Comparison of ENCODE assay signal across 21 mouse cellular contexts in genomic region chr8:89833715-89834114, GRCm38 (mm10).
A peak's percentile ranks its signal among the peaks of the same experiment; 100 is the strongest.
DNase-seq lines count a peak whose midpoint lies in the region; ATAC-seq and TF ChIP-seq lines count a peak whose summit lies in the region.
"Had no signal": no experiment of that assay in that cellular context is flagged by ENCODE, and none has a peak within 500 bp of the region (broad histone marks: within the 10 kb centered on the region; RNA-seq: fewer than 3 reads in every experiment).

No protein-coding gene starts in this region.

- H3K4me1 ChIP-seq in heart, embryonic 10.5 days: no peaks in the 10 kb centered on the region
- H3K4me1 ChIP-seq in midbrain, embryonic 14.5 days (ENCODE audit: control insufficient read depth, insufficient read depth, low read length): no peaks in the 10 kb centered on the region
- no peaks in the 10 kb centered on the region for H3K4me1 ChIP-seq in midbrain, embryonic 15.5 days
- no peaks in the 10 kb centered on the region for H3K4me1 ChIP-seq in stomach, postnatal 0 days (replicated peaks; ENCODE audit: control insufficient read depth, insufficient read depth)
- H3K4me1 ChIP-seq: forebrain, embryonic 13.5 days; heart, embryonic 13.5 days had no signal

- peak; percentile 66 for TF ChIP-seq CTCF in left cerebral cortex, adult 2 months (IDR thresholded peaks at IDR 0.05)
- peak; percentile 63 for TF ChIP-seq CTCF in stomach, postnatal 0 days (IDR thresholded peaks at IDR 0.05; ENCODE audit: low read depth)

- no peak overlapping the region for H3K27ac ChIP-seq in heart, embryonic 10.5 days
- no peak overlapping the region for H3K27ac ChIP-seq in left cerebral cortex, adult 2 months
- no peak overlapping the region for H3K27ac ChIP-seq in midbrain, embryonic 14.5 days (replicated peaks; ENCODE audit: low read depth, low read length)
- H3K27ac ChIP-seq in midbrain, embryonic 15.5 days: no peak overlapping the region
- no peak overlapping the region for H3K27ac ChIP-seq in stomach, postnatal 0 days (replicated peaks)
- H3K27ac ChIP-seq: forebrain, embryonic 13.5 days; heart, embryonic 13.5 days; macrophage had no signal

- no peak overlapping the region for H3K4me3 ChIP-seq in heart, embryonic 10.5 days
- no peak overlapping the region for H3K4me3 ChIP-seq in left cerebral cortex, adult 2 months
- H3K4me3 ChIP-seq in midbrain, embryonic 14.5 days (replicated peaks; ENCODE audit: low read depth, low read length): no peak overlapping the region
- H3K4me3 ChIP-seq in midbrain, embryonic 15.5 days: no peak overlapping the region
- H3K4me3 ChIP-seq in stomach, postnatal 0 days (ENCODE audit: low read depth, low read length): no peak overlapping the region
- H3K4me3 ChIP-seq: forebrain, embryonic 13.5 days; heart, embryonic 13.5 days; myocyte had no signal

- H3K9ac ChIP-seq in midbrain, embryonic 14.5 days (replicated peaks; ENCODE audit: low read length): no peak overlapping the region
- no peak overlapping the region for H3K9ac ChIP-seq in midbrain, embryonic 15.5 days
- no peak overlapping the region for H3K9ac ChIP-seq in stomach, postnatal 0 days (ENCODE audit: low read length)
- H3K9ac ChIP-seq: forebrain, embryonic 13.5 days; heart, embryonic 13.5 days had no signal

- intact Hi-C loops in left cerebral cortex, adult 2 months (cut with DNase I): no loop called here
- intact Hi-C loops in left cerebral cortex, postnatal 4 days (cut with DNase I): no loop called here

- no peaks in the 10 kb centered on the region for H3K36me3 ChIP-seq in heart, embryonic 10.5 days
- H3K36me3 ChIP-seq in midbrain, embryonic 14.5 days (ENCODE audit: control insufficient read depth, insufficient read depth, low read length): no peaks in the 10 kb centered on the region
- H3K36me3 ChIP-seq in midbrain, embryonic 15.5 days (replicated peaks): no peaks in the 10 kb centered on the region
- no peaks in the 10 kb centered on the region for H3K36me3 ChIP-seq in stomach, postnatal 0 days (ENCODE audit: control insufficient read depth, insufficient read depth, low read length)
- H3K36me3 ChIP-seq: heart, embryonic 13.5 days had no signal

- no peaks in the 10 kb centered on the region for H3K27me3 ChIP-seq in heart, embryonic 10.5 days (ENCODE audit: insufficient read depth, poor library complexity, severe bottlenecking)
- no peaks in the 10 kb centered on the region for H3K27me3 ChIP-seq in midbrain, embryonic 14.5 days (ENCODE audit: control insufficient read depth, insufficient read depth, low read length)
- no peaks in the 10 kb centered on the region for H3K27me3 ChIP-seq in midbrain, embryonic 15.5 days (replicated peaks)
- no peaks in the 10 kb centered on the region for H3K27me3 ChIP-seq in stomach, postnatal 0 days (ENCODE audit: control insufficient read depth, insufficient read depth, low read length)
- H3K27me3 ChIP-seq: forebrain, embryonic 13.5 days; heart, embryonic 13.5 days had no signal

- no peak overlapping the region for H3K4me2 ChIP-seq in midbrain, embryonic 14.5 days (ENCODE audit: low read length)
- no peak overlapping the region for H3K4me2 ChIP-seq in midbrain, embryonic 15.5 days
- no peak overlapping the region for H3K4me2 ChIP-seq in stomach, postnatal 0 days (replicated peaks; ENCODE audit: low read depth)
- H3K4me2 ChIP-seq: forebrain, embryonic 13.5 days; heart, embryonic 13.5 days; midbrain, embryonic 11.5 days had no signal

- H3K9me3 ChIP-seq in heart, embryonic 10.5 days: 0 out of 2 replicates have a peak, but pooled peaks cover 3% of the 10 kb centered on the region
- no peaks in the 10 kb centered on the region for H3K9me3 ChIP-seq in midbrain, embryonic 14.5 days (ENCODE audit: control insufficient read depth, low read length)
- H3K9me3 ChIP-seq in midbrain, embryonic 15.5 days: no peaks in the 10 kb centered on the region
- no peaks in the 10 kb centered on the region for H3K9me3 ChIP-seq in stomach, postnatal 0 days (ENCODE audit: control insufficient read depth, low read length)
- H3K9me3 ChIP-seq: heart, embryonic 13.5 days had no signal

- no peak for TF ChIP-seq EP300 in stomach, postnatal 0 days (optimal IDR thresholded peaks at IDR 0.05)

- no peak for ATAC-seq in midbrain, embryonic 14.5 days (ENCODE audit: low FRiP score, low TSS enrichment)
- no peak for ATAC-seq in midbrain, embryonic 15.5 days (replicated peaks)
- no peak for ATAC-seq in stomach, postnatal 0 days (ENCODE audit: low FRiP score, low TSS enrichment)
- ATAC-seq: forebrain, embryonic 13.5 days; hindbrain, embryonic 16.5 days had no signal

- peak; percentile 9 for DNase-seq in heart, adult 11 months
- no peak for DNase-seq in heart, embryonic 10.5 days (ENCODE audit: low spot score)
- no peak for DNase-seq in left cerebral cortex, adult 2 months (ENCODE audit: extremely low spot score in 1 of 2, low spot score in 2 of 2)
- no peak for DNase-seq in left cerebral cortex, postnatal 4 days
- DNase-seq in midbrain, embryonic 14.5 days: peak; percentile 64
- DNase-seq in stomach, postnatal 0 days (ENCODE audit: low spot score): no peak
- no peak for DNase-seq in thymus, postnatal 25 days
- DNase-seq: adrenal gland, adult 8-10 months; cerebellum, adult 9-11 months; heart, postnatal 4 days; kidney, adult 18-20 months; kidney, postnatal 10 days; spleen, adult 18-20 months; thymus, adult 18-20 months had no signal

- 66% methylated on average over 4 of the region's 4 CpGs for WGBS in heart, embryonic 10.5 days
- 71% methylated on average over 4 of the region's 4 CpGs for WGBS in midbrain, embryonic 14.5 days
- WGBS in midbrain, embryonic 15.5 days: 73% methylated on average over 4 of the region's 4 CpGs
- 67% methylated on average over 4 of the region's 4 CpGs for WGBS in stomach, postnatal 0 days

Comparison
In these comparisons a context has a peak if more than half of its experiments do, and no peak if none do; other contexts are left out.
1. DNase-seq: peak in heart, adult 11 months (single experiment) and midbrain, embryonic 14.5 days (single experiment); none in heart, embryonic 10.5 days (single experiment), left cerebral cortex, adult 2 months (0 of 2), left cerebral cortex, postnatal 4 days (single experiment), stomach, postnatal 0 days (single experiment) and thymus, postnatal 25 days (single experiment).